Mouse (Mus musculus): ENCODE measurements at regions not wholly inside any gene's neighbourhood (a gene's known extent, or its start where the extent isn't known, plus 50 kb on each side); places are given as distances from the start of the nearest gene placed in this dataset.

- no peak for TF ChIP-seq CTCF (IDR thresholded peaks at IDR 0.05; ENCODE audit: borderline replicate concordance, control insufficient read depth, extremely low read depth, insufficient read depth, low read length, poor library complexity)
- no peak for TF ChIP-seq POLR2A (IDR thresholded peaks at IDR 0.05; ENCODE audit: control insufficient read depth, extremely low read depth, insufficient read depth, low read length, poor library complexity)
Observed at GRCm38 (mm10) chr14:100507616-100508015, 223.1 kb upstream of the Klf12 start.
